11 mouse cellular contexts compared by ENCODE assay signal in genomic region chr13:100724051-100724754, GRCm38 (mm10). TPM values are rescaled to one million over a fixed set of nuclear protein-coding genes. Genes with fewer than 3 reads are reported as not detected.
DNase-seq lines count a peak whose midpoint lies in the region; ATAC-seq and TF ChIP-seq lines count a peak whose summit lies in the region.
"Had no signal": no experiment of that assay in that cellular context is flagged by ENCODE, and none has a peak within 500 bp of the region (broad histone marks: within the 10 kb centered on the region; RNA-seq: fewer than 3 reads in every experiment).

No protein-coding gene starts in this region.

- H3K9me3 ChIP-seq in heart, embryonic 11.5 days (replicated peaks; ENCODE audit: control insufficient read depth, low read length), result no peaks in the 10 kb centered on the region
- no peaks in the 10 kb centered on the region for H3K9me3 ChIP-seq in midbrain, embryonic 15.5 days
- H3K9me3 ChIP-seq in stomach, postnatal 0 days (ENCODE audit: control insufficient read depth, low read length), result no peaks in the 10 kb centered on the region
- H3K9me3 ChIP-seq: limb, embryonic 12.5 days had no signal

- H3K4me2 ChIP-seq in heart, embryonic 11.5 days, result no peak overlapping the region
- no peak overlapping the region for H3K4me2 ChIP-seq in midbrain, embryonic 15.5 days
- H3K4me2 ChIP-seq in stomach, postnatal 0 days (replicated peaks; ENCODE audit: low read depth), result no peak overlapping the region
- H3K4me2 ChIP-seq: limb, embryonic 12.5 days had no signal

- no peak for TF ChIP-seq CTCF in stomach, postnatal 0 days (IDR thresholded peaks at IDR 0.05; ENCODE audit: low read depth)

- peaks cover 24% of the 10 kb centered on the region for H3K4me1 ChIP-seq in heart, embryonic 11.5 days (ENCODE audit: control insufficient read depth, insufficient read depth, low read length)
- H3K4me1 ChIP-seq in midbrain, embryonic 15.5 days, result peaks cover 17% of the 10 kb centered on the region
- H3K4me1 ChIP-seq in stomach, postnatal 0 days (replicated peaks; ENCODE audit: control insufficient read depth, insufficient read depth), result 0 out of 2 replicates have a peak, but pooled peaks cover 3% of the 10 kb centered on the region

- no peak for ATAC-seq in heart, embryonic 11.5 days (replicated peaks; ENCODE audit: insufficient number of reproducible peaks, low FRiP score, low TSS enrichment)
- ATAC-seq in midbrain, embryonic 15.5 days (replicated peaks), result no peak
- no peak for ATAC-seq in stomach, postnatal 0 days (ENCODE audit: low FRiP score, low TSS enrichment)

- no peaks in the 10 kb centered on the region for H3K27me3 ChIP-seq in heart, embryonic 11.5 days (ENCODE audit: control insufficient read depth, insufficient read depth, low read length)
- no peaks in the 10 kb centered on the region for H3K27me3 ChIP-seq in midbrain, embryonic 15.5 days (replicated peaks)
- no peaks in the 10 kb centered on the region for H3K27me3 ChIP-seq in stomach, postnatal 0 days (ENCODE audit: control insufficient read depth, insufficient read depth, low read length)
- H3K27me3 ChIP-seq: limb, embryonic 12.5 days had no signal

- no peak overlapping the region for H3K27ac ChIP-seq in heart, embryonic 11.5 days (ENCODE audit: low read depth, low read length)
- H3K27ac ChIP-seq in midbrain, embryonic 15.5 days, result peak overlapping the region; percentile 25; the same call in 1 of the 2 replicates
- no peak overlapping the region for H3K27ac ChIP-seq in stomach, postnatal 0 days (replicated peaks)
- H3K27ac ChIP-seq: limb, embryonic 12.5 days had no signal

- peaks cover 22% of the 10 kb centered on the region for H3K36me3 ChIP-seq in heart, embryonic 11.5 days (ENCODE audit: control insufficient read depth, insufficient read depth, low read length)
- H3K36me3 ChIP-seq in midbrain, embryonic 15.5 days (replicated peaks), result peaks cover 7% of the 10 kb centered on the region; the same call in 1 of the 2 replicates
- H3K36me3 ChIP-seq in stomach, postnatal 0 days (ENCODE audit: control insufficient read depth, insufficient read depth, low read length), result peaks cover 11% of the 10 kb centered on the region; the same call in 1 of the 2 replicates

- peak; percentile 87 for DNase-seq in heart, adult 11 months
- peak; percentile 56 for DNase-seq in left cerebral cortex, postnatal 4 days
- DNase-seq in left cerebral cortex, postnatal 36 days (ENCODE audit: low spot score in 2 of 2), result no peak
- peak; percentile 6 for DNase-seq in Muller cell, postnatal 12 days (ENCODE audit: inconsistent ontology term)
- DNase-seq in stomach, postnatal 0 days (ENCODE audit: low spot score), result no peak
- no peak for DNase-seq in yolk sac, embryonic 10.5 days (ENCODE audit: low spot score)
- DNase-seq: gastrocnemius, postnatal 14 days; lung, adult 2 months had no signal

- TF ChIP-seq EP300 in stomach, postnatal 0 days (optimal IDR thresholded peaks at IDR 0.05), result no peak

- 86% methylated on average over 7 of the region's 7 CpGs for WGBS in heart, embryonic 11.5 days (ENCODE audit: insufficient replicate concordance)
- WGBS in midbrain, embryonic 15.5 days, result 67% methylated on average over 7 of the region's 7 CpGs
- 63% methylated on average over 7 of the region's 7 CpGs for WGBS in stomach, postnatal 0 days

- no peak overlapping the region for H3K4me3 ChIP-seq in heart, embryonic 11.5 days (ENCODE audit: low read depth, low read length)
- H3K4me3 ChIP-seq in midbrain, embryonic 15.5 days, result no peak overlapping the region
- H3K4me3 ChIP-seq in stomach, postnatal 0 days (ENCODE audit: low read depth, low read length), result no peak overlapping the region
- H3K4me3 ChIP-seq: limb, embryonic 12.5 days had no signal

- intact Hi-C loops in left cerebral cortex, postnatal 4 days (cut with DNase I), result no loop called here
- intact Hi-C loops in left cerebral cortex, postnatal 36 days (cut with DNase I), result no loop called here

- H3K9ac ChIP-seq in heart, embryonic 11.5 days (ENCODE audit: low read depth, low read length), result no peak overlapping the region
- peak overlapping the region; percentile 8; the same call in 1 of the 2 replicates for H3K9ac ChIP-seq in midbrain, embryonic 15.5 days
- no peak overlapping the region for H3K9ac ChIP-seq in stomach, postnatal 0 days (ENCODE audit: low read length)
- H3K9ac ChIP-seq: limb, embryonic 12.5 days had no signal

RNA-seq across cellular contexts. Expression of gene Cdk7, which starts 6.5 kb away (rescaled TPM):
- polyA plus RNA-seq in heart, embryonic 11.5 days (2014; fragmentation: Nextera tagmentation; extraction: Ambion mirVana), result 75.1 and 80.1 TPM in 2 replicates
- 10 to 100 TPM; 37.8 to 39.9 TPM for total RNA-seq in left cerebral cortex, postnatal 4 days (2021)
- 10 to 100 TPM; 39.2 to 42.3 TPM for total RNA-seq in left cerebral cortex, postnatal 36 days (2021)
- polyA plus RNA-seq in midbrain, embryonic 15.5 days (2015; fragmentation: Nextera tagmentation; extraction: Ambion mirVana), result 41.6 and 42.7 TPM in 2 replicates
- 50.9 and 52.8 TPM in 2 replicates for polyA plus RNA-seq in stomach, postnatal 0 days (2015; fragmentation: Nextera tagmentation; extraction: Ambion mirVana)

RNA-seq across cellular contexts. Expression of gene Mrps36, which starts 20.3 kb away (rescaled TPM):
- 243 and 253 TPM in 2 replicates for polyA plus RNA-seq in heart, embryonic 11.5 days (2014; fragmentation: Nextera tagmentation; extraction: Ambion mirVana)
- total RNA-seq in left cerebral cortex, postnatal 4 days (2021), result 10 to 100 TPM; 51.0 to 54.5 TPM
- total RNA-seq in left cerebral cortex, postnatal 36 days (2021), result 10 to 100 TPM; 48.0 to 56.9 TPM
- polyA plus RNA-seq in midbrain, embryonic 15.5 days (2015; fragmentation: Nextera tagmentation; extraction: Ambion mirVana), result 119 and 125 TPM in 2 replicates
- polyA plus RNA-seq in stomach, postnatal 0 days (2015; fragmentation: Nextera tagmentation; extraction: Ambion mirVana), result 147 and 162 TPM in 2 replicates

RNA-seq across cellular contexts. Expression of gene Cenph, which starts 51.5 kb away (rescaled TPM):
- polyA plus RNA-seq in heart, embryonic 11.5 days (2014; fragmentation: Nextera tagmentation; extraction: Ambion mirVana), result 27.0 and 31.2 TPM in 2 replicates
- 1 to 10 TPM; 3.9 to 4.1 TPM for total RNA-seq in left cerebral cortex, postnatal 4 days (2021)
- total RNA-seq in left cerebral cortex, postnatal 36 days (2021), result under 1 TPM; 0.63 to 0.69 TPM
- polyA plus RNA-seq in midbrain, embryonic 15.5 days (2015; fragmentation: Nextera tagmentation; extraction: Ambion mirVana), result 5.4 and 5.8 TPM in 2 replicates
- polyA plus RNA-seq in stomach, postnatal 0 days (2015; fragmentation: Nextera tagmentation; extraction: Ambion mirVana), result 10.3 and 11.5 TPM in 2 replicates

RNA-seq across cellular contexts. Expression of gene Ccdc125, which starts 54.7 kb away (rescaled TPM):
- 3.2 and 4.4 TPM in 2 replicates for polyA plus RNA-seq in heart, embryonic 11.5 days (2014; fragmentation: Nextera tagmentation; extraction: Ambion mirVana)
- under 1 TPM; 0.86 to 0.93 TPM for total RNA-seq in left cerebral cortex, postnatal 4 days (2021)
- total RNA-seq in left cerebral cortex, postnatal 36 days (2021), result under 1 TPM; 0.16 to 0.17 TPM
- polyA plus RNA-seq in midbrain, embryonic 15.5 days (2015; fragmentation: Nextera tagmentation; extraction: Ambion mirVana), result 1.2 and 2.1 TPM in 2 replicates
- polyA plus RNA-seq in stomach, postnatal 0 days (2015; fragmentation: Nextera tagmentation; extraction: Ambion mirVana), result 4.9 and 5.1 TPM in 2 replicates

Comparison
In these comparisons a context has a peak if more than half of its experiments do, and no peak if none do; other contexts are left out.
1. DNase-seq: peak in heart, adult 11 months (single experiment), left cerebral cortex, postnatal 4 days (single experiment) and Muller cell, postnatal 12 days (single experiment); none in left cerebral cortex, postnatal 36 days (0 of 2), stomach, postnatal 0 days (single experiment) and yolk sac, embryonic 10.5 days (single experiment).